Mouse (Mus musculus): ENCODE measurements at regions not wholly inside any gene's neighbourhood (a gene's known extent, or its start where the extent isn't known, plus 50 kb on each side); places are given as distances from the start of the nearest gene placed in this dataset.
A peak's percentile ranks its signal among the peaks of the same experiment; 100 is the strongest.

DNA sequence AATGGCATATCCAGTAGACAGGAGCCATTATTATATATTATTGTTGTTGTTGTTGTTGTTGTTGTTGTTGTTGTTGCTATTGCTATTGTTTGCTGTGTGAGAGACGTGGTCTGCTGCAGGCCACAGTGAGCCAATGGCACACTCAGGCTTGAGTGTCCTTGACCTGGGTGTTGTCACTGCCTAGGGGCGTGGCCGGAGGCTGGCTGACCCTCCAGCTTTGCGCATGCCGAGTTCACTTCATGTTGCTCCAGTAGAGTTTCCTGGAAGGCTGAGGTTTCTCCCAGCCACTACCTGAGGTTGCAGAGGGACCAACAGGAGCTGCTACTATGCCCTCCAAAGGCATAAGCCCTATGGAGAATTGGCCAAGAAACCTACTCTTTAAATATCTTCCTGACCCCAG, 83.1 kb upstream of the Csf3r start:
- no peak for DNase-seq

DNA sequence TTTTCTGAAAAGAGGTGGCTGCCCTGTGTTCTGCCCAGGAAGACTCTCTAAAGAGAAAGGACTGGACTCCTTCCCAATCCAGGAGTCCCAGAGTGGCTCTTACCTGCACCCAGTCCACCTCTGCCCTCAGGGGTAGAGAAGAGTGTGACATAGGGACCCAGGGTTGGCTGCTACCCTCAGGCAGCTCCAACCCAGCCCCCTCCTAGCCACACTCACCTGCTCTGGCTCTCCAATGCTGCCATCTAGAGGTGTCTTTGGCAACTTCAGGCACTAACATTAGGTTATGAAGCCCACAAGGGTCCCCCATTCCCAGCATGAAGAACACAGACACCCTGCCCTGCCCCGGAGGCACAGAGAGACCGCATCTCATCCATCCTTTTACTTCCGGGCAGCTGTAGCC, 82.4 kb upstream of the Csf3r start:
- DNase-seq: peak; percentile 13

DNA sequence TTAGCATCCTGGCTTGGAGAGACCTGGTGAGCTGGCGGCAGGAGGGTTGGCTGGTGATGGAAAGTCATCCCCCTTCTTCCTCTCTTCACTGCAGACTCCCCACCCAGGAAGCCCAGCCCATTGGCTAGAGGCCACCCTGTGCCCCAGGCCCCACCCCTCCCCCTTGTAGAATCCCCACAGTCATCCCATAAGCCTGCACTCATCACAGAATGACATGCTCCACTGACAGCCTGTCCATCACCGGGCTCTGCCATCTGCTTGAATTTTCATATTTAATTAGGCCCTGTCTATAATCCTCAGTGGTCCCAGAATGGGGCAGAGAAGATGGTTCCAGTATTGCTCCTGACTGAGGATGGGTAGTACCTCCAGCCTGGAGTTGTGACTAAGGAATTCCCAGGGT, 79.3 kb upstream of the Csf3r start:
- no peak for DNase-seq

DNA sequence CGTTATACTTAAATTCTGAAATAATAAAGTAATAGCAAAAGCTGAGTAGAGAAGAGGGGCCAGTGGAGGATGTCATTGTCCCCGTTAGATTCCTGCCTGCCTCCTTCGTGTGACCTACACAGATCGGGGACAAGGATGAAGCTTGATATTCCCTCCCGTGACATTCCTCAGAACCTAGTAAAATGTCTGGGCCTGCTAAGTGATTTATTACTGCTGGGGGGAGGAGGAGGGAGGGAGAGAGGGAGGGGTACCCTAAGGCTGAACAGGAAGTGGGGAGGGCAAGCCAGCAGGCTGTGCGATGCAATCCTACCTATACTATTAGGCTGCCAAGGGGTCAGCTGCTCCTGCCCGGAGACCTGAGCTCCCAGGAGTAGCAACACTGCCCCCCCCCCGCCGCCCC, 64.9 kb upstream of the Csf3r start:
- DNase-seq: no peak

DNA sequence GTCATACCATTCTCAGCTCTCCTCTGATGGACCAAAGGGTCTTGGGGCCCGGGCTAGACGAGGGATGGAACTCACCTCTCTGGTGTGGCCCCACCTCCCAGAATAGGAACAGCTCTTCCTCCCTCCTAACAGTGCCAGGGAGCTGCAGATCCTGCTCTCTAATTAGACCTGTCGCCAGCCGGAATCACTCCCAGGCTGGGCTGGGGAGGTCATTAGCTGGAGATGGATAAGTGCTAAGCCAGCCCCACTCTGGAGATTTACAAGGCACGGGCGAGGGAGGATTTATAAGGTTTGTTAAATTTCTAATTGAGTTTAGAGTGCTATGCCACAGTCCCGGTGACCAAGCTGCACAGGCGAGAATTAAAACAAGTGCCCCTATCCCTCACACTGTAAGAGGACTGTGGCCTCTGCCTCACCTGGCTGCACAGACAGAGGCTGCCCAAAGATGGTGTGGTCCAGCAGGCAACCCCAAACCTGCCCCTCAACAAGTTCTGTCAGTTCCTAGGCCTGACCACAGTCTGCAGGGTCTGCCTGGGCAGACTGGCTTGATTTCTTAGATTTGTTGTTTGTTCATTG, 63.6 kb upstream of the Csf3r start:
- DNase-seq: no peak

DNA sequence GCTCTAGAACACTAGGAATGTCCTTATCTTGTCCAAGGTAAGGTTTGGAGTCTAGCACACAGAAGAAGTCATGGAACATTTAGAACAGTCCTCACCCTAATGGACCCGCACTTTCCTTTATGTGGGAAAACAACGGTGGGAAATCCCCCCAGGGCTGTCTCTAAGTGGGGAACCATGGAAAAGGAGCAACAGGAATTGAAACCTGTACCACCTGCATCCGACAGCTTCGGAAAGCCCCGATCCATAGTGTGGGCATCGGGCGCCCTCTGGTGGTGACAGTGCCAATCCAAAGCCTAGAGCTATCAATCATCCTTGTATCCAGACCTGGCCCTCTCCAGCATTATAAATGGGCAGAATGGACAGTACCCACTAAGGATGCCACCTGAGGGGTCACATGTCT, 61.7 kb upstream of the Csf3r start:
- peak; percentile 77 for DNase-seq

All from kidney, adult 18-20 months (tissue).